Mouse (Mus musculus) thymus, postnatal 10 days (tissue): ENCODE data around the gene Dnttip1.
A peak's percentile ranks its signal among the peaks of the same experiment; 100 is the strongest.

ENCODE experiments used
- DNase-seq, 2 experiments: peaks; one replicate each; pipeline ENCODE4 v3.0.0; 2021; ENCODE audit warnings: low spot score in 2 of 2

Dnttip1 gene

GRCm38 (mm10) chr2:164754105-164754504 lies 8.3 kb downstream of the Dnttip1 start:
- DNase-seq, result no peak

- DNase-seq, result no peak
Observed at GRCm38 (mm10) chr2:164754800-164755199, 9.0 kb downstream of the Dnttip1 start.

GRCm38 (mm10) chr2:164757841-164758240 lies 12.1 kb downstream of the Dnttip1 start:
- no peak for DNase-seq

GRCm38 (mm10) chr2:164758692-164759091 lies 12.9 kb downstream of the Dnttip1 start:
- DNase-seq, result no peak

- DNase-seq, result no peak
Observed at GRCm38 (mm10) chr2:164760059-164760833, 14.5 kb downstream of the Dnttip1 start.

GRCm38 (mm10) chr2:164761502-164761901 lies 15.7 kb downstream of the Dnttip1 start:
- no peak for DNase-seq

- no peak for DNase-seq
Observed at GRCm38 (mm10) chr2:164761971-164762370, 16.2 kb downstream of the Dnttip1 start.

GRCm38 (mm10) chr2:164762593-164762992 lies 16.8 kb downstream of the Dnttip1 start:
- DNase-seq, result no peak

GRCm38 (mm10) chr2:164765841-164766240 lies 20.1 kb downstream of the Dnttip1 start:
- no peak for DNase-seq

- DNase-seq, result no peak
Observed at GRCm38 (mm10) chr2:164767812-164768540, 22.2 kb downstream of the Dnttip1 start.

- DNase-seq, result peak; percentile 95 to 97
Observed at GRCm38 (mm10) chr2:164769258-164770037, 23.7 kb downstream of the Dnttip1 start, which contains the start of gene Ube2c. Gene Ube2c (plus strand): TSS chr2:164769898.

GRCm38 (mm10) chr2:164770279-164770678 lies 24.5 kb downstream of the Dnttip1 start:
- DNase-seq, result no peak

GRCm38 (mm10) chr2:164771123-164771522 lies 25.3 kb downstream of the Dnttip1 start:
- DNase-seq, result no peak

- DNase-seq, result no peak
Observed at GRCm38 (mm10) chr2:164773229-164773988, 27.6 kb downstream of the Dnttip1 start.

- DNase-seq, result no peak
Observed at GRCm38 (mm10) chr2:164773989-164774364, 28.2 kb downstream of the Dnttip1 start.

- DNase-seq, result no peak
Observed at GRCm38 (mm10) chr2:164776130-164776529, 30.3 kb downstream of the Dnttip1 start.

- DNase-seq, result no peak
Observed at GRCm38 (mm10) chr2:164776801-164777200, 31.0 kb downstream of the Dnttip1 start.

GRCm38 (mm10) chr2:164777246-164778014 lies 31.6 kb downstream of the Dnttip1 start:
- DNase-seq, result no peak

GRCm38 (mm10) chr2:164778015-164778287 lies 32.2 kb downstream of the Dnttip1 start:
- DNase-seq, result no peak

GRCm38 (mm10) chr2:164778809-164779208 lies 33.0 kb downstream of the Dnttip1 start:
- no peak for DNase-seq
